Mouse (Mus musculus) midbrain, embryonic 12.5 days (tissue): ENCODE measurements around the gene Gas8. TPM values are rescaled to one million over a fixed set of nuclear protein-coding genes. Genes with fewer than 3 reads are reported as not detected.
A peak's percentile ranks its signal among the peaks of the same experiment; 100 is the strongest.
"Not testable (repeated sequence)": the region's sequence is repeated elsewhere in the genome, so short reads cannot be mapped to it uniquely, and the experiment has no call there.

Source experiments
- ATAC-seq: fragments of 200-750 bp; cut with Nextera tagmentation; 2 replicates; pipeline ENCODE4 v1.8.0; 2017; ENCODE audit warnings: low read depth, moderate TSS enrichment, moderate library complexity; ENCODE audit not compliant: low FRiP score
- H3K27ac ChIP-seq: fragments of 300-500 bp; sonication (generic); replicated peaks from 2 replicates; pipeline ENCODE4 v1.5.1; 2016; ENCODE audit warnings: mild to moderate bottlenecking
- H3K27me3 ChIP-seq: fragments of 300-500 bp; sonication (generic); 2 replicates; pipeline ENCODE4 v1.6.1; 2016; ENCODE audit warnings: mild to moderate bottlenecking
- H3K36me3 ChIP-seq: fragments of 300-500 bp; sonication (generic); 2 replicates; pipeline ENCODE4 v1.6.1; 2016
- H3K4me1 ChIP-seq: fragments of 300-500 bp; sonication (generic); 2 replicates; pipeline ENCODE4 v1.6.1; 2016
- H3K4me2 ChIP-seq: fragments of 300-500 bp; sonication (generic); replicated peaks from 2 replicates; pipeline ENCODE4 v1.6.1; 2016; ENCODE audit warnings: mild to moderate bottlenecking, moderate library complexity
- H3K4me3 ChIP-seq: fragments of 300-500 bp; sonication (generic); 2 replicates; pipeline ENCODE4 v1.5.1; 2016; ENCODE audit warnings: mild to moderate bottlenecking
- H3K9ac ChIP-seq: fragments of 300-500 bp; sonication (generic); replicated peaks from 2 replicates; pipeline ENCODE4 v1.6.1; 2016; ENCODE audit warnings: mild to moderate bottlenecking, moderate library complexity
- H3K9me3 ChIP-seq: fragments of 300-500 bp; sonication (generic); 2 replicates; pipeline ENCODE4 v1.6.1; 2016; ENCODE audit warnings: mild to moderate bottlenecking
- WGBS: fragments of 180-500 bp; shearing (Covaris S2); methylation state at CpG from one replicate; pipeline ENCODE4 v1.1.7; 2016; 5-methylcytosine and 5-hydroxymethylcytosine counted together
- polyA plus RNA-seq: library from polyadenylated mRNA; unstranded; fragments of >200 nt; fragmentation: Nextera tagmentation; extraction: Ambion mirVana; gene quantifications from 2 replicates; pipeline ENCODE4 v1.2.1, GENCODE M21; 2016

The Gas8 gene
- polyA plus RNA-seq: 38.9 and 41.7 TPM in 2 replicates

GRCm38 (mm10) chr8:123518667-123519066 is at the start of gene Gas8:
TSS of gene Gas8 (plus strand) at chr8:123518834.
- peak; percentile 87 for ATAC-seq
- 0% methylated on average over 20 of the region's 20 CpGs for WGBS
- peak within 1 kb of the TSS; percentile 86 for H3K4me2 ChIP-seq
- H3K9ac ChIP-seq: peak within 1 kb of the TSS; percentile 82
- H3K4me1 ChIP-seq: peaks cover 26% of the 10 kb centered on the region
- peak within 1 kb of the TSS; percentile 40 for H3K27ac ChIP-seq
- peak within 1 kb of the TSS; percentile 70 for H3K4me3 ChIP-seq
- H3K27me3 ChIP-seq: peaks cover 11% of the 10 kb centered on the region
- no peaks in the 10 kb centered on the region for H3K9me3 ChIP-seq
- peaks cover 33% of the 10 kb centered on the region for H3K36me3 ChIP-seq

GRCm38 (mm10) chr8:123472991-123473390 is 45.6 kb upstream of the Gas8 start:
- H3K9ac ChIP-seq, H3K36me3 ChIP-seq, H3K4me2 ChIP-seq, ATAC-seq, H3K9me3 ChIP-seq, H3K27ac ChIP-seq, H3K27me3 ChIP-seq, H3K4me1 ChIP-seq, H3K4me3 ChIP-seq: not testable (repeated sequence)
- 75% methylated on average over 6 of the region's 6 CpGs for WGBS

- not testable (repeated sequence) for H3K9ac ChIP-seq, H3K36me3 ChIP-seq, H3K9me3 ChIP-seq, H3K27me3 ChIP-seq, H3K27ac ChIP-seq, H3K4me2 ChIP-seq, H3K4me3 ChIP-seq, ATAC-seq
- peaks cover 19% of the 10 kb centered on the region for H3K4me1 ChIP-seq
- 68% methylated on average over 5 of the region's 5 CpGs for WGBS
Measured at GRCm38 (mm10) chr8:123474549-123474948, 44.1 kb upstream of the Gas8 start.

GRCm38 (mm10) chr8:123476911-123477736 is 41.5 kb upstream of the Gas8 start:
- 8% methylated on average over 34 of the region's 34 CpGs for WGBS
- H3K4me2 ChIP-seq: peak overlapping the region; percentile 73
- H3K4me1 ChIP-seq: peaks cover 19% of the 10 kb centered on the region
- peaks cover 18% of the 10 kb centered on the region for H3K36me3 ChIP-seq
- H3K9ac ChIP-seq: peak overlapping the region; percentile 81
- no peaks in the 10 kb centered on the region for H3K27me3 ChIP-seq
- no peaks in the 10 kb centered on the region for H3K9me3 ChIP-seq
- peak overlapping the region; percentile 81 for H3K4me3 ChIP-seq
- peak; percentile 65 for ATAC-seq
- H3K27ac ChIP-seq: peak overlapping the region; percentile 95

GRCm38 (mm10) chr8:123477737-123478258 is 40.8 kb upstream of the Gas8 start, which contains the start of gene Afg3l1:
TSS of gene Afg3l1 (plus strand) at chr8:123477903.
- under 1% methylated on average over 58 of the region's 58 CpGs for whole genome bisulfite sequencing
- peak within 1 kb of the TSS; percentile 73 for H3K4me2 ChIP-seq
- H3K9me3 ChIP-seq: no peaks in the 10 kb centered on the region
- peak within 1 kb of the TSS; percentile 95 for H3K27ac ChIP-seq
- H3K9ac ChIP-seq: peak within 1 kb of the TSS; percentile 81
- H3K36me3 ChIP-seq: peaks cover 25% of the 10 kb centered on the region
- H3K4me3 ChIP-seq: peak within 1 kb of the TSS; percentile 81
- peaks cover 19% of the 10 kb centered on the region for H3K4me1 ChIP-seq
- no peaks in the 10 kb centered on the region for H3K27me3 ChIP-seq
- ATAC-seq: peak; percentile 89

GRCm38 (mm10) chr8:123478456-123479218 is 40.0 kb upstream of the Gas8 start:
- peak overlapping the region; percentile 81 for H3K4me3 ChIP-seq
- H3K9ac ChIP-seq: peak overlapping the region; percentile 81
- H3K4me2 ChIP-seq: peak overlapping the region; percentile 73
- peak; percentile 8; the same call in 1 of the 2 replicates for ATAC-seq
- WGBS: 39% methylated on average over 16 of the region's 16 CpGs
- peaks cover 19% of the 10 kb centered on the region for H3K4me1 ChIP-seq
- H3K36me3 ChIP-seq: peaks cover 29% of the 10 kb centered on the region
- H3K27ac ChIP-seq: peak overlapping the region; percentile 95
- no peaks in the 10 kb centered on the region for H3K9me3 ChIP-seq
- no peaks in the 10 kb centered on the region for H3K27me3 ChIP-seq

GRCm38 (mm10) chr8:123482627-123483026 is 36.0 kb upstream of the Gas8 start:
- no peak overlapping the region for H3K9ac ChIP-seq
- no peak overlapping the region for H3K4me3 ChIP-seq
- ATAC-seq: no peak
- 84% methylated on average over 7 of the region's 7 CpGs for WGBS
- H3K4me2 ChIP-seq: no peak overlapping the region
- peaks cover 62% of the 10 kb centered on the region for H3K36me3 ChIP-seq
- peaks cover 11% of the 10 kb centered on the region for H3K4me1 ChIP-seq
- no peaks in the 10 kb centered on the region for H3K9me3 ChIP-seq
- H3K27ac ChIP-seq: no peak overlapping the region
- H3K27me3 ChIP-seq: no peaks in the 10 kb centered on the region

GRCm38 (mm10) chr8:123491280-123492075 is 27.2 kb upstream of the Gas8 start:
- peaks cover 97% of the 10 kb centered on the region for H3K36me3 ChIP-seq
- 92% methylated on average over 15 of the region's 15 CpGs for WGBS

GRCm38 (mm10) chr8:123492898-123493297 is 25.7 kb upstream of the Gas8 start:
- WGBS: 95% methylated on average over 9 of the region's 9 CpGs
- H3K4me3 ChIP-seq: no peak overlapping the region
- no peak for ATAC-seq
- no peak overlapping the region for H3K4me2 ChIP-seq
- H3K9ac ChIP-seq: no peak overlapping the region
- H3K27ac ChIP-seq: no peak overlapping the region
- no peaks in the 10 kb centered on the region for H3K9me3 ChIP-seq
- no peaks in the 10 kb centered on the region for H3K27me3 ChIP-seq
- H3K4me1 ChIP-seq: no peaks in the 10 kb centered on the region
- H3K36me3 ChIP-seq: peaks cover 96% of the 10 kb centered on the region

More at GRCm38 (mm10) chr8:123491280-123492075, 27.2 kb upstream of the Gas8 start:
- Histone ChIP-seq H3K27me3 (no peaks in the 10 kb centered on the region), H3K27ac (no peak overlapping the region), H3K4me2 (no peak overlapping the region), H3K4me1 (no peaks in the 10 kb centered on the region), H3K9ac (no peak overlapping the region), H3K4me3 (no peak overlapping the region), H3K9me3 (no peaks in the 10 kb centered on the region)
- no peak for ATAC-seq

GRCm38 (mm10) chr8:123497699-123498098 is 20.9 kb upstream of the Gas8 start:
- H3K27me3 ChIP-seq: no peaks in the 10 kb centered on the region
- H3K4me1 ChIP-seq: no peaks in the 10 kb centered on the region
- H3K36me3 ChIP-seq: peaks cover 96% of the 10 kb centered on the region
- H3K4me3 ChIP-seq: no peak overlapping the region
- no peak overlapping the region for H3K4me2 ChIP-seq
- no peak for ATAC-seq
- WGBS: 84% methylated on average over 4 of the region's 4 CpGs
- H3K9me3 ChIP-seq: no peaks in the 10 kb centered on the region
- no peak overlapping the region for H3K9ac ChIP-seq
- H3K27ac ChIP-seq: no peak overlapping the region

- Histone ChIP-seq H3K4me3 (no peak overlapping the region), H3K27me3 (no peaks in the 10 kb centered on the region), H3K27ac (no peak overlapping the region), H3K4me1 (no peaks in the 10 kb centered on the region), H3K36me3 (peaks cover 96% of the 10 kb centered on the region), H3K9ac (no peak overlapping the region), H3K4me2 (no peak overlapping the region), H3K9me3 (0 out of 2 replicates have a peak, but pooled peaks cover 4% of the 10 kb centered on the region)
- ATAC-seq: no peak
- 90% methylated on average over 11 of the region's 11 CpGs for WGBS
Measured at GRCm38 (mm10) chr8:123498963-123499362, 19.7 kb upstream of the Gas8 start.
